Mouse (Mus musculus): ENCODE results near the gene Gm13539. TPM values are rescaled to one million over a fixed set of nuclear protein-coding genes. Genes with fewer than 3 reads are reported as not detected.
"Not testable (repeated sequence)": the region's sequence is repeated elsewhere in the genome, so short reads cannot be mapped to it uniquely, and the experiment has no call there.

The Gm13539 gene
- not detected in 2 replicates for total RNA-seq (2014; fragmentation: Nextera tagmentation)
- not detected in 2 replicates for total RNA-seq (2017)

- no peak for ATAC-seq (replicated peaks; ENCODE audit: poor library complexity, severe bottlenecking)
Observed at GRCm38 (mm10) chr2:25781957-25782356, at the start of gene Gm13539. TSS of gene Gm13539 (plus strand) at chr2:25782257.

GRCm38 (mm10) chr2:25733199-25733930 is 48.7 kb upstream of the Gm13539 start:
- no peak for ATAC-seq (replicated peaks; ENCODE audit: poor library complexity, severe bottlenecking)

- ATAC-seq (replicated peaks; ENCODE audit: poor library complexity, severe bottlenecking), result not testable (repeated sequence)
Observed at GRCm38 (mm10) chr2:25736709-25737108, 45.3 kb upstream of the Gm13539 start, which contains the start of gene Obp2b. TSS of gene Obp2b (plus strand) at chr2:25737009.

DNA sequence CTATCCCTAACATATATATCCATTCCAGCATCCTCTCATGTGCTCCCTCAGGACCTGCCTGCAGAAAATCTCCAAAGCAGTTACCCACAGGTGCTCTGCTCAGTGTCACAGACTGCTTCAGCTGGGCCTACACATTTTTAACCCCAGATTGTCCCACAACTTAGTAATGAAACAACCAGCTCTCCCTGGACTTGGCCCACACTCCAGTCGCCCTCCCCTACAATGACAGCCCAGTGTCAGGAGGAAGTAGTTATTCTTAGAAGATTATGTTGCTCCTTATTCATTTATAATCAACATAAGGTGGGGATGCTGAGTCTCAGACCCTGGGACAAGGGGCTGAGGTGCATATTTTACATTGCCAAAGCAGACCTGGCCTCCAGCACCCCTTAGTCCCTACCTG is 40.4 kb upstream of the Gm13539 start:
- ATAC-seq (replicated peaks; ENCODE audit: poor library complexity, severe bottlenecking), result no peak

DNA sequence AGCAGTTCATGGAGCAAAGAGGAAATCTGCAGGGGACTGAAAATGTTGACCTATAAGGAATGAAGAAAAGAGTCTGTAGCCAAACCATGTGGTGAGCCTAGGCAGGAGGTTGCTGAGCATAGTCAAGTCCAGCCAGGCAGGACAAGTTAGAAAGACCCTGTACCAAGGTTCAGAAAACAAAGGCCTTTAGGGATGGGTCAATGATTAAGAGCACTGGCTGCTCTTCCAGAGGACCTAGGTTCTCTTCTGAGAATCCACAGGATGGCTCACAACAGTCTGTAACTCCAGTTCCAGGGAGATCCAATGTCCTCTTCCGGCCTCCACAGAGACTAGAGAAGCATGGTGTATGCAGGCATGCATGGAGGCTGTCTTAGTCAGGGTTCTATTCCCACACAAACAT is 27.9 kb upstream of the Gm13539 start:
- no peak for ATAC-seq (replicated peaks; ENCODE audit: poor library complexity, severe bottlenecking)

- no peak for ATAC-seq (replicated peaks; ENCODE audit: poor library complexity, severe bottlenecking)
Observed at GRCm38 (mm10) chr2:25758064-25758625, 23.9 kb upstream of the Gm13539 start.

GRCm38 (mm10) chr2:25765269-25765668 is 16.8 kb upstream of the Gm13539 start, which contains the start of gene Lcn3:
TSS of gene Lcn3 (plus strand) at chr2:25765569.
- ATAC-seq (replicated peaks; ENCODE audit: poor library complexity, severe bottlenecking), result no peak

GRCm38 (mm10) chr2:25767764-25768163 is 14.3 kb upstream of the Gm13539 start:
- ATAC-seq (replicated peaks; ENCODE audit: poor library complexity, severe bottlenecking), result no peak

DNA sequence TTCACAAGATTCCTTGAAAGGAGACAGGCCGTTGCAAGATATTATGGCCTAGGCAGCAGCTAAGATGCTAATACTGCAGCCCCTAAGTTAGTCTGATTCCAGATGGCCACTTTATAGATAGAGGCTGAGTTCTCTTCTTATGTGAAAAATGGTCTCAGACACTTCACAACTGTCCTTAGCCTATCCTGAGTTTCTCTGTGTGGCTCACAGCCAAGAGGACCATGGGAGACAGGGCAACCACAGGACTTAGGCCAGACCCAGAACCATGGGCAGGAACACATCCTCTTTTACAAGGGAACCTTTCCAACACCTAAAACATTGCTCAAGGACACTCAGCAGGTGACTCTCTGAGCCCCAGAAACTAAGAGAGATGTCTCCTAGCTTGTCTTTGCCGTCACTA is 8.6 kb upstream of the Gm13539 start:
- ATAC-seq (replicated peaks; ENCODE audit: poor library complexity, severe bottlenecking), result no peak

- no peak for ATAC-seq (replicated peaks; ENCODE audit: poor library complexity, severe bottlenecking)
Observed at GRCm38 (mm10) chr2:25774640-25775039, 7.4 kb upstream of the Gm13539 start.

DNA sequence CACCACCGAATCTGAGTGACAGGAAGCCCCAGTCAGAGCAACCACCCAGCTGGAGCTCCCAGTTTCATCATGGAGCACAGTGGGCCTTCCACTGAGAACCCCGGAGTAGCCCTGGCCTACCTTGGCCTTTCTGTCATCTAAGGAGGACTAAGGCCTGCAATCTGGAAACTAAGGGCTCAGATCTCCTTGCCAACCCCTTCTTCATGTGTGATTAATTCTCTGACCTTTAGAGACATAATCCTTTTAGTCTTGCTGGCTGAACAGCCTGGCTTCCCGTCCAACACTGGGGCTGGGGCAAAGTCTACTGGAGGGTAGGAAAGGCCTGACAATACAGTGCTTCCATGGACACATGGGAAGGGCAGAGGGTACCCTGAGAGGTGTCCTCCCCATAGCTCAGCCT is 6.1 kb upstream of the Gm13539 start:
- no peak for ATAC-seq (replicated peaks; ENCODE audit: poor library complexity, severe bottlenecking)

DNA sequence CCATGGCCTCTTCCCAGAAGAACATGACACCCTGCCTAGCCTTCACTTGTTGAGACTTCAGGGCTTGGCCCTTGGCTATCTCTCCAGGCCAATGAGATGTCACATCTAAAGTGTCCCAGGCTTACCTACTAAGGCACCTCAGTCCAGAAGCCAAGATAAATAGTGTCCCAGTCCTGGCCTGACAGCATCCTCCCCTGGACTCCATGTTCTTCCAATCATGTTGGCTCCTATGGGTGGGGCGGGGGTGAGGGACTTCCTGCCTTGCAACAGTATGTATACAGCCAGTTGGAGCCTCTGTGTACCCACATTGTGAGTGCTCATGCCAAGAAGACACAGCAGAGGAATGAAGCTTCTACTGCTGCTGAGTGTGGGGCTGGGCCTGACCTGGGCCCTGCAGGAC is 5.3 kb upstream of the Gm13539 start, which contains the start of gene Lcn11:
Gene Lcn11, plus strand, starts transcription at position 301 of the 400 bp plus-strand sequence.
- no peak for ATAC-seq (replicated peaks; ENCODE audit: poor library complexity, severe bottlenecking)

GRCm38 (mm10) chr2:25779076-25779475 is 3.0 kb upstream of the Gm13539 start:
- no peak for ATAC-seq (replicated peaks; ENCODE audit: poor library complexity, severe bottlenecking)

- ATAC-seq (replicated peaks; ENCODE audit: poor library complexity, severe bottlenecking), result no peak
Observed at GRCm38 (mm10) chr2:25780921-25781320, 1.1 kb upstream of the Gm13539 start.

DNA sequence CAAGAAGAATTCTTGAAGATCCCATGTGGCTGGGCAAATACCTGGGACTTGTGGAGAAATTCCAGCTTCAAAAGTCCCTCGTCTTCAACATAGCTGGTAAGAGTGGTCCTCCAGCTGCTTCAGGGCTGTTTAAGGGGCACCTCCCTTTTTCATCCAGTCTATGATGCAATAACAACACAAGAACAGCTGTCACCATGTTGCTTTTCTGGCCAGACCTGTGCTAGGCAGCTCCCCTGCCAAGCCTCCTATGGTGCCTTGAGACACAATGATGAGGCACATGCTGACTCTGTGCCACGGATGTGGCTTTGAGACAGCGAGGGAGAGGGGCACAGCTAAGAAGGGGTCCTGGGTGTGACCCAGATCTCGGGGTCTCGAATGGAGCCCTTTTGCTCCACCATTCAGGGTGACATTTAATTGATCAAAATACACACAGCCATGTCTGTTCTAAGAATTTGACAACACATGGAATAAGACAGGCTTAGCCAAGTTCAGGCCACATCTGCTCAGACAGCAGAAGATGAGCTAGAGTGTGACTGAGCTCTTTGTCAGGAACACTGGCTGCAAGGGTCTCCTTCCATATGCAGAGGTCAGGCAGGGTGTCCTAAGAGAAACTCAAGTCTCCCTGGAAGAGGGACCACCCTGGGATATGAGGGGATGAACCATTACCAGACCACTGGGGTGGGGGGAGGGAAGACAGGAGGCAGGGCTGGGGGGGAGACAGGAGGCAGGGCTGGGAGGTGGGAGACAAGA is 3.7 kb downstream of the Gm13539 start:
- ATAC-seq (replicated peaks; ENCODE audit: poor library complexity, severe bottlenecking), result no peak

DNA sequence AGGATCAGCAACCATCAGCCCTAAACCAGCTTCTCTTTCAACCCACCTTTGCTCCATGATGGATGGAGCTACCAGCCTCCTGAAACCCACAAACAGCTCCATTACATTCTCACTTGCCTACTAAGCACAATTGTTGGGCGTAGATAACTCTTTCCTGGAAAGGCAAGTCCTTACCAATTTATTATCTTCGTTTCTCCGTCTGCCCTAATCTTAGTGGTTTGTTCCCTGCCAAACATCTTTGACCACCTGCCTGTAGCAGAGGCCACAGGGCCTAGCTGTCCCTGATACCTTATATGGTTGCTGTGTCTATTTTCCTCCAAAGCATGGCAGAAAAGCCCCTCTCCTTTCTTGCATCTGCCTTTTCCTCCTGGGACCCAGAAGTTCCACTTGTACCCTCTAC is 7.0 kb downstream of the Gm13539 start:
- ATAC-seq (replicated peaks; ENCODE audit: poor library complexity, severe bottlenecking), result no peak

DNA sequence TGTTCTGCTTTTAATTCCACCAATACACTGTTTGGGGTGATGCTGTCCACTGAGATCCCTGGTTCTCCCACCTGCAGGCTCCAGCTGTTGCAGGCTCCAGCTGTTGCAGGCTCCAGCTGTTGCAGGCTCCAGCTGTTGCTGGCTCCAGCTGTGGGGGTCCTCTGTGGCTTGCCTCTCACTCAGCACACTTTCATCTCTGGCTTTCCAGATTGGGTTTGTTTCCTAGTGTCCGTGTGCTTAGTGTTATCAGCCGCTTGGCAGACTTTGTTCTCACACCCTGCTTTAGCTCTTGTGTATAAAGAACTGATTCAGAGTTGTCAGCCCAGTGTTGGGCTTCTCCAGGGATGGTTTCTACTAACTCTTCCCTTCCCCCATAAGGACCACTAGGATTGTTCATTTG is 15.6 kb downstream of the Gm13539 start:
- no peak for ATAC-seq (replicated peaks; ENCODE audit: poor library complexity, severe bottlenecking)

DNA sequence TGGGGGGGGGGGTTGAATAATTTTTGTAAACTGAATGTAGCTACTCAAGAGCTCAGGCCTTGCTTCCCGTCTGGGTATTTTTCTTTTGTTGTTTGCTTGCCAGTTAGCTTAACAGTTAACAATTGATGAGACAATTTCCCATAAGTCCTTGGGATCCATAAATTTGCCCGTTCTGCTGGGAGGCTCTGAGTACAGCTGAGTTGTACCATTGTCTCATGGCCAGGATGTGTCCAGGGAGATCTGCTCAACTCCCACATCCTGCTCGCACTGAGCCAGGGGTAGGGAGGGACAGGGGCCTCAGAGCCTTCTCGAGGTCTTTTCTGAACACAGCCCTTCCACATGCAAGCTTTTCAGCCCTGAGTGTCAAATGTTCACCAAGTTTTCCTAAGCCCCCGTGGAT is 16.0 kb downstream of the Gm13539 start:
- ATAC-seq (replicated peaks; ENCODE audit: poor library complexity, severe bottlenecking), result no peak

DNA sequence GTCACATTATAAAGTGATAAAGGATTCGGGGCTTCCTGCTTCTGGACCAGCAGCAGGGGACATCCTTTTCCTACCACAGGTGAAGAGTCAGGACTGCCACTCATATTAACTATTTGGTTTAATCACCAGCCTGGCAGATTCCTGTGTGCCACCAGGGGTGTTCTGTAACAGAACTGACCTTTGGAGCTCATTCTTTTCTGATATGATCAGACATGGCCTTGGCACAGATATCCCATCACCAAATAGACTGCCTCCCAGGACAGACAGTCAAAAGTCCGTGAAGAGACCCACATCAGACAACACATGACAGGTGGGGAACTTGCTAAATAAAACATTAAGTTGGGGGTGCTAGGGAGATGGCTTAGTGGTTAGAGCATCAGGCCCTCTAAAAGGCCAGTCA is 29.7 kb downstream of the Gm13539 start:
- ATAC-seq (replicated peaks; ENCODE audit: poor library complexity, severe bottlenecking), result no peak

GRCm38 (mm10) chr2:25813364-25813763 is 31.3 kb downstream of the Gm13539 start:
- no peak for ATAC-seq (replicated peaks; ENCODE audit: poor library complexity, severe bottlenecking)

GRCm38 (mm10) chr2:25815748-25816147 is 33.7 kb downstream of the Gm13539 start, which contains the start of gene Glt6d1:
TSS of gene Glt6d1 (minus strand) at chr2:25815848.
- not testable (repeated sequence) for ATAC-seq (replicated peaks; ENCODE audit: poor library complexity, severe bottlenecking)

All from granulocyte monocyte progenitor cell, adult 5-6 weeks (primary cell).